Mouse (Mus musculus) limb, embryonic 15.5 days (tissue): ENCODE data around the gene Dhx37. TPM values are rescaled to one million over a fixed set of nuclear protein-coding genes. Genes with fewer than 3 reads are reported as not detected.

Experiments
- ATAC-seq: fragments of 200-750 bp; cut with Nextera tagmentation; 2 replicates; pipeline ENCODE4 v1.8.0; 2017; ENCODE audit warnings: low read depth, moderate TSS enrichment; ENCODE audit not compliant: insufficient number of reproducible peaks, low FRiP score, low TSS enrichment
- H3K27ac ChIP-seq: fragments of 300-500 bp; sonication (generic); 2 replicates; pipeline ENCODE4 v1.5.1; 2015; ENCODE audit warnings: moderate library complexity, mild to moderate bottlenecking, inconsistent platforms
- H3K27me3 ChIP-seq: fragments of 300-500 bp; sonication (generic); 2 replicates; pipeline ENCODE4 v1.6.1; 2015; ENCODE audit warnings: inconsistent platforms
- H3K36me3 ChIP-seq: fragments of 300-500 bp; sonication (generic); 2 replicates; pipeline ENCODE4 v1.6.1; 2015; ENCODE audit warnings: inconsistent platforms
- H3K4me1 ChIP-seq: fragments of 300-500 bp; sonication (generic); 2 replicates; pipeline ENCODE4 v1.6.1; 2015; ENCODE audit warnings: inconsistent platforms
- H3K4me2 ChIP-seq: fragments of 300-500 bp; sonication (generic); 2 replicates; pipeline ENCODE4 v1.6.1; 2015; ENCODE audit warnings: mild to moderate bottlenecking, inconsistent platforms
- H3K4me3 ChIP-seq: fragments of 300-500 bp; sonication (generic); 2 replicates; pipeline ENCODE4 v1.5.1; 2015; ENCODE audit warnings: mild to moderate bottlenecking, inconsistent platforms
- H3K9ac ChIP-seq: fragments of 300-500 bp; sonication (generic); 2 replicates; pipeline ENCODE4 v1.6.1; 2015; ENCODE audit warnings: inconsistent platforms
- H3K9me3 ChIP-seq: fragments of 300-500 bp; sonication (generic); 2 replicates; pipeline ENCODE4 v1.6.1; 2016; ENCODE audit warnings: inconsistent platforms
- WGBS: fragments of 180-500 bp; shearing (Covaris S2); methylation state at CpG from one replicate; pipeline ENCODE4 v1.1.7; 2015; 5-methylcytosine and 5-hydroxymethylcytosine counted together
- polyA plus RNA-seq: library from polyadenylated mRNA; unstranded; fragments of >200 nt; fragmentation: Nextera tagmentation; extraction: Ambion mirVana; gene quantifications from 2 replicates; pipeline ENCODE4 v1.2.1, GENCODE M21; 2015

The Dhx37 gene
- polyA plus RNA-seq, 1 experiment from 2014 or later, result 9.2 TPM

DNA sequence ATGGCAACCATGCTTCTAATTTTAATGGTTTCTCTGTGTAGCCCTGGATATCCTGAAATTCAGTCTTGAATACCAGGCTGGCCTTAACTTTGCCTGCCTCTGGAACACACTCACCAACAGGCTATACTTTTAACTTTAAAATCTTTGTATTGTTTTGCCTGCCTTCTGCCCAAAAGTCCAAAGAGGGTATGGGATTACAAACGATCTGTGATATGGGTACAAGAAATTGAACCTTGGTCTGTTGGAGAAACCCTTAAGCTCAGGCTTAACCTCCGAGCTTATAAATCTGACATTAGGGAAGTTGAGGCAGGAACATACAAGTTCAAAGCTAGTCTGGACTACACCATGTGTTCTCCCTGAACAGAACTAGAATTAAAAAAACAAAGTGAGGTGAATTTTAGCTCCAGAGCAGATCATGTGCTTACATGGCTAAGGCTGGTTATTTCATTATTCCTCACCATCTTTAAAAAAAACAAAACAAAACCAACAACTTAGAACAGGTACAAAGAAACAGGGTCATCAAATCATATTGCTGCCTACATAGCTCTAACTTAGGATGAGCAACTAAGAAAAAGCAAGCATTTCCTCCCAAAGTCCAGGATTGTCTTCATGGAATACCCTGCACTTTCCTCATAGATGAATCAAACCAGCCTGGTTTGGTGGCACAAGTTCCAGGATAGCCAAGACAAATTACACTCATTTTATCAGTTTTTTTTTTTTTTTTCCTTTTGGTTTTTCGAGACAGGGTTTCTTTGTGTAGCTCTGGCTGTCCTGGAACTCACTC, 50.1 kb downstream of the Dhx37 start:
- Histone ChIP-seq H3K4me2 (no peak overlapping the region), H3K4me1 (peaks cover 10% of the 10 kb centered on the region), H3K4me3 (no peak overlapping the region), H3K27me3 (no peaks in the 10 kb centered on the region), H3K9ac (no peak overlapping the region), H3K27ac (no peak overlapping the region), H3K9me3 (no peaks in the 10 kb centered on the region), H3K36me3 (peaks cover 22% of the 10 kb centered on the region)
- no peak for ATAC-seq
- 78% methylated on average over 3 of the region's 3 CpGs for WGBS

DNA sequence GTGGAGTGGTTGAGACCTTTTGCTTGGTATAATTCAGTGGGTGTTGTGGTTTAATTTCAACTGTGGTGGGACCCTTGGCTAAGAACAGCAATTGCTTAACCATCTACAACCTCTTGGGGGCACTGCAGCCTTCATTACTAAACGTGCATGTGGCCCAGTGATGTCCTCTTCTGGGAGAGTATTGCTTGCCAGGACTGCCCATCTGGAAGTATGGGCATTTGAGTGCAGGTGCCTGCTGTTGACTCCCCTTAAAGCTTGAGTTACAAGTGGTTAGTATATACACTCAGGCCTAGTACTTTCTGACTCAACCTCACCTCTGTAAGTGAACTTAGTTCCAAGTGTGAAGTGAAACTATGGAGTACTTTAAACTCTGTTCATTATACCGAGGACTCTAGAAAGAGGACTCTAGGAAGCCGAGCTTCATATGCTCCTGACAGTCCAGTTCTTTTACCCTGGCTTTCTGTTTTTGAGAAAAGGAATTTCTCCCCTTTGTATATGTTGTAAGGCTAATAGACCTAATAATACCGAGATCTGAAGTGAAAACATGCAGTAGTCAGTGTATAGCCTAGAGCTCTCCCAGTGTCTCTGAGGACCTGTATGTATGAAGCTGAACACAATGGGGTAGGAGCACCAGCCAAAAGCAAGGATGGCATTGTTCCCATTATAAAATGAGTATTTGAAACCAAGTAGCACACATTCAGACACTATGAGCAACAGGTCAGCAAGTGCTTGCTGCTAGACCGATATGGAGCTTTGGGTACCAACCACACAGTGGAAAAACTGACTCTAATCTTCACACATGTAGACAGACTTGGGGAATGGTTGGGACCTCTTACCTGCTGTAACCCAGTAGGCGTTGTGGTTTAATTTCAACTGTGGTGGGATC, 51.0 kb downstream of the Dhx37 start:
- H3K9me3 ChIP-seq, result no peaks in the 10 kb centered on the region
- peaks cover 5% of the 10 kb centered on the region; the same call in 1 of the 2 replicates for H3K4me1 ChIP-seq
- H3K27me3 ChIP-seq, result no peaks in the 10 kb centered on the region
- H3K36me3 ChIP-seq, result peaks cover 18% of the 10 kb centered on the region
- H3K27ac ChIP-seq, result peak overlapping the region; percentile 0; the same call in 1 of the 2 replicates
- H3K4me3 ChIP-seq, result no peak overlapping the region
- 47% methylated on average over 6 of the region's 6 CpGs for WGBS
- H3K9ac ChIP-seq, result no peak overlapping the region
- no peak for ATAC-seq
- no peak overlapping the region for H3K4me2 ChIP-seq

DNA sequence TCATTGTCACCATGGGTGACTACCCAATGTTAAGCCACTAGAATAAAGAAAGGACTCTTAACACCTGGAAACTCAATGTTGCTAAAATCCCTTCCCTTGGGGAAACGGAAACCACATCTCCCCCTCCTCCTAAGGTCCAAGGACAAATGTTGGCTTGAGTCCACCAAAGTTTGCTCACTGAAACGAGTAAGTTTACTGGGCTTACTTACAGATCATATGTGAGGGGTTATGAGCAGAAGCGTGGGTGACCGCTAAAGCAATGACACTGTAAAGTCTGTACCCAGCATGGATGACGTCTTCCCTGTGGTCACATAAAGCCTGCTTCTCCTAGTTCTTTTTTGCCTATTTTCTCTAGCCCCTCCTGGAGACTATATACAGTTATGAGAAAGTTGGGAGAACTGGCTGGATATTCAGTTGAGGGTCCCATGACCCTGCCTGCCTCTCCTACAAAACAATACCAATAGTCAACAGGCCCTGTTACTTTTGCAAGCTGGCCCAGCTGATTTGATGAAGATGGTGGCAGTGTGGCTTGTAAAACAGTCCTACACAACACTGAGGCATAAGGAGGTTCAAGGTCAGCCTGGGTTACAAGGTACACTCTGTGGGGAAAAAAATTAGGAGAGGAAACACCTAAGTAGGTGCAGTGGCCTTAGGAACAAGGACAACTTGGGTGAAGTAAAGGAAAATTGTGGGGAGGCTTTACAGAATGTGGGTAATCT, 51.8 kb downstream of the Dhx37 start:
- H3K27ac ChIP-seq, result no peak overlapping the region
- no peaks in the 10 kb centered on the region for H3K27me3 ChIP-seq
- H3K4me2 ChIP-seq, result no peak overlapping the region
- peaks cover 5% of the 10 kb centered on the region; the same call in 1 of the 2 replicates for H3K4me1 ChIP-seq
- H3K9me3 ChIP-seq, result no peaks in the 10 kb centered on the region
- 66% methylated on average over 5 of the region's 5 CpGs for WGBS
- no peak for ATAC-seq
- H3K4me3 ChIP-seq, result no peak overlapping the region
- H3K9ac ChIP-seq, result no peak overlapping the region
- H3K36me3 ChIP-seq, result peaks cover 18% of the 10 kb centered on the region

DNA sequence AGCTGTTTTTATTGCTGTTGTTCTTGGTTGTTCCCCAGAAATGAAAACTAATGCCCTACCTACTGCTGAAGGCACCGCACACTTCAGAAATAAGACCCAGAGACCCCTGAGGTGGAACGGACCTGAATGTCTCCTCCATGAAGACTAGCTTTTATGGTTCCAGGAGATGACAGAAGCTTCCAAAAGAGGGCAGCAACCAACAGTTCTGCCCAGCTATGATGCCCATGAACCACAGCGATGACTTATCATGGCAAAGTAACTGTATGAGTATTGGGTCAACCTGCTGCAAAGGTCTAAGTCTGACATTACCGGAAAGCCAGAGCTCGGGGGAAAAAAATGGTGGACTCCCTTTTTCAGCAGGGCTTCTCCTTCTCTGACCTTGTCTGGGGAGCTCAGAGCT, 55.0 kb downstream of the Dhx37 start:
- H3K27ac ChIP-seq, result no peak overlapping the region
- ATAC-seq, result no peak
- 84% methylated on average over 5 of the region's 5 CpGs for WGBS
- H3K4me1 ChIP-seq, result no peaks in the 10 kb centered on the region
- H3K27me3 ChIP-seq, result no peaks in the 10 kb centered on the region
- no peaks in the 10 kb centered on the region for H3K36me3 ChIP-seq
- no peaks in the 10 kb centered on the region for H3K9me3 ChIP-seq
- no peak overlapping the region for H3K4me2 ChIP-seq
- no peak overlapping the region for H3K9ac ChIP-seq
- no peak overlapping the region for H3K4me3 ChIP-seq

DNA sequence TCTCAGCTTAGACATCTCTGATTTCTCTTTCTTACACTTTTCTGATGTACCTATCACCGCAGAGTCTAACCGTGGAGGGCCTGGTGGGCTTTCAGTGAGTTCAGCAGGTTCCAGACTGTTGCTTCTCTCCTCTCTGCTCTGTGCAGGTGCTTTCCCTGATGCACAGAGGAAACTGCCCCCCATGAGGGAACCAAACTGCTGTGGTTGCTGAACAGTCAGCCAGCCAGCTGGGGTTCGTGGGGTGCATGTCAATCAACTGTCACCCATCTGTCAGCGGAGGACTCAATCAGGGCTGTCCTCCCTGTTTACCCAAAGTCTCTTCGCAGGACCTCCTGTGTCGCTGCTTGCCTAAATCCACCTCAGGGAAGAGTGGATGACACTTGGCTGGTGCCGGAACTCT, 56.7 kb downstream of the Dhx37 start:
- H3K4me1 ChIP-seq, result no peaks in the 10 kb centered on the region
- H3K36me3 ChIP-seq, result no peaks in the 10 kb centered on the region
- no peak for ATAC-seq
- H3K27me3 ChIP-seq, result no peaks in the 10 kb centered on the region
- H3K9ac ChIP-seq, result no peak overlapping the region
- WGBS, result 72% methylated on average over 7 of the region's 7 CpGs
- H3K27ac ChIP-seq, result no peak overlapping the region
- H3K9me3 ChIP-seq, result no peaks in the 10 kb centered on the region
- no peak overlapping the region for H3K4me3 ChIP-seq
- H3K4me2 ChIP-seq, result no peak overlapping the region

DNA sequence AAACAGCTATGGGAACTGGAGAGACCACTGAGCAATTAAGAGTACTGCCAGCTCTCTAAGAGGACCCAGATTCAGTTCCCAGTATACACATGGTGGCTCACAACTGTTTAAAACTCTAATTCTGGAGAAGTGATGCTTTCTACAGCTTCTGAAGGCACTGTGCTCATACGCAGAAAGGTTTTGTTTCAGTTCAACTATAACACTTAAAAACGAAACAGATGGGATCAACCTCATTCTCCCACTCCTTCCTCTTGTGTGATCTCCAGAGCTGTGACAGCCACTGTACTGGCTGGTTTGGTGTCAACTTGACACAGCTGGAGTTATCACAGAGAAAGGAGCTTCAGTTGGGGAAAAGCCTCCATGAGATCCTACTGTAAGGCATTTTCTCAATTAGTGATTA, 58.0 kb downstream of the Dhx37 start:
- H3K9me3 ChIP-seq, result no peaks in the 10 kb centered on the region
- 64% methylated on average over 2 of the region's 2 CpGs for WGBS
- no peak overlapping the region for H3K4me3 ChIP-seq

DNA sequence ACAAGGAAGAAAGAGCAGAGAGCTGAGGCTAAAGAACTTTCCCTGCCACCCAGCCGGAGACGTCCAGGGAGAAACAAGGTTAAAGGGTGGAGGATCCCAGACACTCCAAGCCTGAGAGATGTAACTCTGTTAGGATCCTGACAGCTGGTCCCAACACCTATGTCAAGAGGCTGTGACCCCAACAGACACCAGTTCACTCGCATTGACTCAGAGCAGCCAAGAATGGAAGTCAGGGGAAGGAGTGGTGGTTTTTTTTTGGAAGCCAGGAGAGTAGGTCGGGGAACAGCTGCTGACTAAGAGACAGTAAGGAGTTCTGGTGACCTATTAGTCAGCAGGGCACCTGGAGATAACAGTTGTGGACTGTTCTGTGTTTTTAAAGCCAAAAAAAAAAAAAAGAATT, 61.9 kb downstream of the Dhx37 start:
- H3K4me2 ChIP-seq, result no peak overlapping the region
- no peaks in the 10 kb centered on the region for H3K36me3 ChIP-seq
- H3K27ac ChIP-seq, result no peak overlapping the region
- WGBS, result 79% methylated on average over 4 of the region's 4 CpGs
- no peak overlapping the region for H3K4me3 ChIP-seq
- no peak for ATAC-seq
- H3K9ac ChIP-seq, result no peak overlapping the region
- no peaks in the 10 kb centered on the region for H3K27me3 ChIP-seq
- no peaks in the 10 kb centered on the region for H3K9me3 ChIP-seq
- H3K4me1 ChIP-seq, result no peaks in the 10 kb centered on the region

More for the DNA sequence above, 58.0 kb downstream of the Dhx37 start:
- Histone ChIP-seq H3K27me3 (no peaks in the 10 kb centered on the region), H3K4me2 (no peak overlapping the region), H3K36me3 (no peaks in the 10 kb centered on the region), H3K4me1 (no peaks in the 10 kb centered on the region), H3K27ac (no peak overlapping the region), H3K9ac (no peak overlapping the region)
- no peak for ATAC-seq

DNA sequence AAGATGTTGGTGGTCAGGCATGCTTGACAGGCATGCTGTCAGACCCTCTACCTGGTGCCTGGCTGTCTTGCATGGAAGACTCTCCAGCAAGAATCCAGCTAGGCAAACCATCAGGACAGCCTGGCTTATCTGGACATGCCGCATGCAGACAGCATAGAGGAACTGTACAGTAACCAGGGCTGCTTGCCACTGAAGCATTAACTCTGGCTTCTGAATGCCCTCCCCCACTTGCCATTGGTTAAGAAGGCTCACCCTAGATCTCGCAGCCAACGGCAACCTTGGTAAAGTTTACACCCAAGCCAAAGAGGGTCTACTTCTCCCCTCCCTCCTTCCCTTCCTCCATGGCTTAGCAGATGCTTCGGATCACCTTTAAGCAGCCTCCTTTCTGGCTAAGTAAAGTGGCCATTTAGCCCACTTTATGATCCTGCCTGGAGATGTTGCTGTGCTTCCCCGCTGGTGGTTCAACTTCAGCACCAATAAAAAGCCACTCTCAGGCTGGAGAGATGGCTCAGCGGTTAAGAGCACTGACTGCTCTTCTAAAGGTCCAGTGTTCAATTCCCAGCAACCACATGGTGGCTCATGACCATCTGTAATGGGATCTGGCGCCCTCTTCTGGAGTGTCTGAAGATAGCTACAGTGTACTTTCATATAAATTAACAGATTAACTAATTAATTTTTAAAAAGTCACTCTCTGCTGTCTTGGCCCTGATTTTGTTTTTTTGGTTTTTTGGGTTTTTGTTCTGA, 62.8 kb downstream of the Dhx37 start:
- Histone ChIP-seq H3K27me3 (no peaks in the 10 kb centered on the region), H3K36me3 (no peaks in the 10 kb centered on the region), H3K9ac (no peak overlapping the region), H3K27ac (no peak overlapping the region), H3K9me3 (no peaks in the 10 kb centered on the region), H3K4me2 (no peak overlapping the region), H3K4me3 (no peak overlapping the region), H3K4me1 (no peaks in the 10 kb centered on the region)
- WGBS, result 71% methylated on average over 7 of the region's 7 CpGs
- no peak for ATAC-seq

DNA sequence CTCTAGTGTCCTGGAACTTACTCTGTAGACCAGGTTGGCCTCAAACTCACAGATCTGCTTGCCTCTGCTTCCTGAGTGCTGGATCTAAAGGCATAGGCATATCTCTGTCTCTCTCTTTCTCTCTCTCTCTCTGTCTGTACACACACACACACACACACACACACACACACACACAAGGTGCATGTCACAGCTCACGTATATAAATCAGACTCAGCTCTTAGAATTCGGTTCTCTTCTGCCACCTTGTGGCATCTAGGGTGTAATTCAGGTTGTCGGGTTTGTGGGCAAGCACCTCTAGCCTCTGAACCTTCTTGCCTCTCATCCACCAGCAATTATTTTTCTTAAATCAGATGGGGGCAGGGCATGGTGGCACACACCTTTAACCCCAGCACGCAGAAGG, 65.4 kb downstream of the Dhx37 start:
- Histone ChIP-seq H3K27ac (no peak overlapping the region), H3K9me3 (no peaks in the 10 kb centered on the region), H3K4me2 (no peak overlapping the region), H3K9ac (no peak overlapping the region), H3K4me1 (no peaks in the 10 kb centered on the region), H3K27me3 (no peaks in the 10 kb centered on the region), H3K4me3 (no peak overlapping the region), H3K36me3 (no peaks in the 10 kb centered on the region)
- ATAC-seq, result no peak
- 2% methylated on average over 4 of the region's 4 CpGs for WGBS

DNA sequence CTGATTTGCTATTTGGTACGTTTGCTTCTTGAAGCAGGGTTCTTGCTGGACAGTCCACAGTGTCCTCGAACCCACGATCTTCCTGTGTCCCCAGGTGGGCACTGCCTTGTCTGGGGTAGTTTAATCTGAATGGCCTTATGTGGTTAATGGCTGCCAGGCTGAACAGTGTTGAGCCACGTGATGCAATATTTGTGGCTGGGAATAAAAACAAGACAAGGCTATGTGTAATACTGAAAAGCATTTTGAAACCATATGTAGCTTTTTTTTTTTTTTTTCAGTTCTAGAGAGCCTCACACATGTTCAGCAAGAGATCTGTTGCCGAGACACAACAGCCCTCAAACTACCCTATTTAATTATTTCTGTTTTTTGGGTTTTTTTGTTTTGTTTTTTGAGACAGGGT, 65.8 kb downstream of the Dhx37 start:
- Histone ChIP-seq H3K4me2 (no peak overlapping the region), H3K9me3 (no peaks in the 10 kb centered on the region), H3K27ac (no peak overlapping the region; the same call in 1 of the 2 replicates), H3K9ac (no peak overlapping the region), H3K4me3 (no peak overlapping the region), H3K27me3 (no peaks in the 10 kb centered on the region), H3K36me3 (no peaks in the 10 kb centered on the region), H3K4me1 (no peaks in the 10 kb centered on the region)
- no peak for ATAC-seq
- WGBS, result 58% methylated on average over 5 of the region's 5 CpGs

DNA sequence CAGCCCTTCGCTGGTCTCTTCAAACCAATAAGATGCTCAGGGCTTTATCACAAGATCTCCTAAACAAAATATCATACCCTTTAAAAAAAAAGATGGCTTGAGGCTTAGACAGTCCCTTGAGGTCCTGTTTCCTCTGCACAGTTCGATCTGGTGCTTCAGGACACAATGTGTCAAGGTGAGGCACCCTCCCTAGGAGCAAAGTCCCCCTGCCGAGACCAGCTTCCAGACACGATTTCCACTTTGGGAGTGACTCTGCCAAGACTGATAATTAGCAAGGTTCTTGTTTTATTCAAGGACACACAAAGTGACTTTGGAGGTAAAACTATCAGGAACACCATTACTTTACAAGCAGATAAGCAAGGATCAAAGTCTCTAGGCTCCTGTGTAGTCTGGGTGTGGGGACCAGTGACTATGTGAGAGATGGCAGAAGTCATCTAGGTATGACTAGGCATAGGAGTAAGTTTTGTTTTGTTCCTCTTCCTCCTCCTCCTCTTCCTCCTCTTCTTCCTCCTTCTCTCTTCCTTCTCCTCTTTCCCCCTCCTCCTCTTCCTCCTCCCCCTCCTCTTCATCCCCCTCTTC, 69.0 kb downstream of the Dhx37 start:
- H3K27ac ChIP-seq, result no peak overlapping the region
- H3K9ac ChIP-seq, result no peak overlapping the region
- H3K36me3 ChIP-seq, result no peaks in the 10 kb centered on the region
- WGBS, result 68% methylated on average over 4 of the region's 4 CpGs
- H3K9me3 ChIP-seq, result no peaks in the 10 kb centered on the region
- H3K4me2 ChIP-seq, result no peak overlapping the region
- no peaks in the 10 kb centered on the region for H3K4me1 ChIP-seq
- no peaks in the 10 kb centered on the region for H3K27me3 ChIP-seq
- no peak for ATAC-seq
- H3K4me3 ChIP-seq, result no peak overlapping the region
